Mouse (Mus musculus): ENCODE data around the gene Galk1.
"Not testable (repeated sequence)": the region's sequence is repeated elsewhere in the genome, so short reads cannot be mapped to it uniquely, and the experiment has no call there.

Galk1 gene

GRCm38 (mm10) chr11:116030088-116030897 is 17.8 kb upstream of the Galk1 start, which contains the start of gene Unk:
Gene Unk (plus strand): TSS chr11:116030322.
- peak; percentile 98 for DNase-seq

DNA sequence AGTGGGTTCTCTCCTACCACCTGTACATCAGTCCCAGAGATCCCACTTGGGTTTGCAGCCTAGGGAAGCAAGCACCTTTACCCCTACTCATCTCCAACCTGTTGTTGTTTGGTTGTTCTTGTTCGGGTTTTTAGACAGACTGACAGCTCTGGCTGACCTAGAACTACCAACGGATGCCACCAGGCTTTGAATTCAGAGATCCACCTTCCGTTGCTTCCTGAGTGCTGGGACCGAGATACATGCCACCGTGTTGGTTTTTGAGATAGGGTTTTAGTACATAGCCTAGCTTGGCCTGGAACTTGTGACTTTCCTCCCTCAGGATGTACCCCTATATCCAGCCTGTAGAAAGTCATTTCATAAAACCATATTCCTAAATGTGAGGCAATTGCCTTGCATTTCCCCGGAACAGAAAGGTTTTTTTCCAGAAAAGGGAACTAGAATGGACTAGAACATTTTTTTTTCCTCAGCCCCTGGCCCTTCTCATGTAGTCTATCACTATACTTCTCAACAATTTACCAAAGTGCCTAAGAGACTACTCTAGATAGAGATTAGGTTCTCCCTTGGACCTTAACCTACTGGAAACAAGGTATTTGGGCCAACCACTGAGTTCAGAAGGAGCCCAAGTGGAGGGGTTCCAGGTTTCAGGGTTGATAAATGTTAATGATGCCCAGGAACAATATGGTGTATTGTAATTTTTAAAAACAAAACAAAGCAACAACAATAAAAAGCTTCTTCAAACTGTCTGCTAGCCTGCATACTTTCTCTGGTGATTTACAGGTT is 16.8 kb upstream of the Galk1 start:
- no peak for DNase-seq

DNA sequence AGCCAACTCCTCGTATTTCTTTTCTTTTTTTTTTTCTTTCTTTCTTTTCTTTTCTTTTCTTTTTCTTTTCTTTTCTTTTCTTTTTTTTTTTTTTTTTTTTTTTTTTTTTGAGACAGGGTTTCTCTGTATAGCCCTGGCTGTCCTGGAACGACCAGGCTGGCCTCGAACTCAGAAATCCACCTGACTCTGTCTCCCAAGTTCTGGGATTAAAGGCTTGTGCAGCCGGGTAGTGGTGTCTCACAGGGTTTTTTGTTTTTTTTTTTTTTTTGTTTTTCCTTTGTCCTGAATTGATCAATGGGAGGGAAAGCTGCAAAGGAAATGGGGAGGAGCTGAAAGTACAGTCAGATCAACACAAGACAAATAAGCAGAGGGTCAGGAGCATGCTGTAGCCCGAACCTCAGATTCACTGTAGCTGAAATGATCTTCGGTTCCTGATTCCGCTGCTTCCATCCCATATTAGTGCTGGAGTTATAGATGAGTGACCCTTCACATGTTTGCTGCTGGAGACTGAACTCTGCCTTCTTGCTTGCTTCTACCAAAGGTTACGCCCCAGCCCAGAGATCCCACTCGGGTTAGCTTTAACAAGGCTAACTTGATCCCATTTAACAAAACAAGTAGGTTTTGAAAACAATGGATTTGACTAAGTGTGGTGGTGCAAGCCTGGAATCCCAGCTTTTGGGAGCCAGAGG is 15.8 kb upstream of the Galk1 start:
- no peak for DNase-seq

DNA sequence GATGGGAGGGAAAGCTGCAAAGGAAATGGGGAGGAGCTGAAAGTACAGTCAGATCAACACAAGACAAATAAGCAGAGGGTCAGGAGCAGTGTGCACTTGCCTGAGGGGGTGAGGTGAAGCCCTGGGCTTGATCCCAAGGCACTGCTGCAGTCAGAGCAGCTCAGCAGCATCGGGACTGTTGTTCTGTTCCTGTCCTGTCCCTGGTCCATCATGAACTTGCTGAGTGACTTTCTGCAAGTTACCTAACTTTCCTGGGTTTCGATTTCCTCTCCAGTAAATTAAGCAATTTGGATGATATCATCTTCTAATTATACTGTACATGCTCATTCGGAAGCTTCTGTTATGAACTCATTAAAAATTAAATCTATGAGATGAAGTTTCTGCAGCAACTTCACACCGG is 15.2 kb upstream of the Galk1 start, which contains the start of gene H3f3b:
H3f3b (minus strand) TSS at position 207 of the 400 bp plus-strand sequence.
- no peak for DNase-seq

DNA sequence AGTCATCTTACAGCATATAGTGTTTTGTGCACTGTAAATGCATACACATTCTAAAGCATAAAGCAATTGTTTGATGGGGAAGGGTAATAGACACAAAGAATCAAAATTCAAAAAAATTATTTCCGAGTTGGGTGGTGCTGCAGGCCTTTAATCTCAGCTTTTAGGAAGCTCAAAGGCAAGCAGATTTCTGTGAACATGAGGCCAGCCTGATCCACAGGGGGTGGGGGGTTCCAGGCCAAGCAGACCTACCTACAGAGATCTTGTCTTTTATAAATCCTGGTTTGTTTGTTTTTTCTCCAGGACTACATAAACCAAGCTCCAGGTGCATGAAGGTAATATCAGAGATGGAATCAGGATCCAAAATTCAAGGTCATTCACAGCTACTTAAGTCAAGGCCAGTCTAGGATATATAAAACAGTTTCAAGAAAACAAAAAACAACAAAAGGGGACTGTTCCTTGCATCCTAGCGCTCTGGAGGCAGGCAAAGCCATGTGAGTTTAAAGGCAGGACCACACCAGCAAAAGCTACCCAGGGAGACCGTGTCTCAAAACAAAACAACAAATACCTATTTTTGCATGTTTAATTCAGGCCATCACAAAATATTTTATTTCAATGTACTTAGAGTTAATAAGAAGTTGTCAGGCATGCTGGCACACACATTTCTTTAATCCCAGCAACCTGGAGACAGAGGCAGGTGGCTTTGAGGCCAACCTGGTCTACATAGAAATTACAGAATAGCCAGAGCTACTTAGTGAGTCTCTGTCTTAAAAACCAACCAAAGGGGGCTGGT is 12.7 kb upstream of the Galk1 start:
- DNase-seq: no peak

DNA sequence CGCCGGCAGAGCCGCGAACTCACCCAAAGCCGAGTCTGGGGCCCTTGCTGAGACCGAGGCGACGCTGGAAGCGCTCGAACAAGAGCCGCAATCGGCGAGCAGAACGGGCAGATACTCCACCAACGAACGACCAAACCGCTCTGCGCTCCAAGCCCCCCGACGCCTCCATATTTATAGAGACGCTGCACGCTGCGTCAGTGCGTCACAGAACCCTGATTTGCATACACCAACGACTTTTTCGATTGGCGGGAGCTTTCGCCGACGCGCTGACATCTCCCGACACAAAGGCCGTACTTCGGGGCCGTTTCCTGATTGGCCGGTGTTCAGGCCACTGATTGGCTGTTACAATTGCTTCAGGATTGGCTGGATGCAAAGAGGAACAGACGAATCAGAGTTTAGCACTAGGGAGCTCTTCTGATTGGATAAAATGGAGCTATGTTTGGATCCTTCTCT is 11.9 kb upstream of the Galk1 start:
- peak; percentile 96 to 99 for DNase-seq

- DNase-seq: peak; percentile 74 to 75
Observed at GRCm38 (mm10) chr11:116023771-116024355, 11.3 kb upstream of the Galk1 start.

DNA sequence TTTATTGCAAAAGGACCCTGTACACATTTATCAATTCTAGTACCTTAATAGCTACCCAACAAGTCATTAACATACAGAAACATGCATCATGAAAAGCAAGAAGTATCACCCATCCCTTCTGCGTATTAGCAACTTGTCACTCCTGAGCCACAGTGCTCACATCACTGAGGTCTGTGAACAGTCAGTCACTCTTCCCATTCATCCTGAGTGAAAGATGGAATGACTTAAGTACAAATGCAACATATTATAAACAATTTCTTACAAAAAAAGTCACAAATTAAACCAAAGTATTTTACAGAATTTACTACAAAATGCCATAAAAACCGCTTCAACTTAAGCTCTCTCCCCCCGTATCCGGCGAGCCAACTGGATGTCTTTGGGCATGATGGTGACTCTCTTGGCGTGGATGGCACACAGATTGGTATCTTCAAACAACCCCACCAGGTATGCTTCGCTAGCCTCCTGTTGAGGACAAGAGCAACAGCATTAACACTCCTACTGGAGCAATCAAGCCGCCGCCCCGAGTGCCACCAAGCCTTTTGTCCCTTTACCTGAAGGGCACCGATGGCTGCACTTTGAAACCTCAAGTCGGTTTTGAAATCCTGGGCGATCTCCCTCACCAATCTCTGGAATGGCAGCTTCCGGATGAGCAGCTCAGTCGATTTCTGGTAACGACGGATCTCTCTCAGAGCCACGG is 10.7 kb upstream of the Galk1 start:
- DNase-seq: not testable (repeated sequence)

DNA sequence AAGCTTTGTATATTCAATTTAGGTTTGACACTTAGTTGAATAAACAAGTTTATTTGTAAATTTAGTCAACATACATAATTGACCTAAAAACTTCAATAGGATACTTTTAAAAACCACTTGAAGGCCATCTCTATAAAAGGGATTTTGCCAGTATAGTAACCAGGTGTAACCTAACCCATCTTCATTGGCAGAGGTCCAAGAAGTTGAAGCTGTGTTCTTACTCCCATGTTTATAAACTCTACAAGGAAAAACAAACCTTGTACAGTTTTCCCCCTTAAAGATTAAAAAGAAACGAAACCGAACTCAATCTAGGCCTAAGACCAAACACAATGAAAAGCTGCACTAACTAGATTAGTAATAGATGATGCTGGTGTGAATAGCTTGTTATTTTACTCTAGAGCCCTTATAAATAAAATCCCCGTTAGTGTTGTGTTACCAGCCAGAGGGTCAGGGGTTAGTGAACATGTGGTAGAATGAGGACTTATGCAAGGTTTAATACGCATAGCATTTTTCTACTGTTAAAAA is 9.8 kb upstream of the Galk1 start:
- no peak for DNase-seq

DNA sequence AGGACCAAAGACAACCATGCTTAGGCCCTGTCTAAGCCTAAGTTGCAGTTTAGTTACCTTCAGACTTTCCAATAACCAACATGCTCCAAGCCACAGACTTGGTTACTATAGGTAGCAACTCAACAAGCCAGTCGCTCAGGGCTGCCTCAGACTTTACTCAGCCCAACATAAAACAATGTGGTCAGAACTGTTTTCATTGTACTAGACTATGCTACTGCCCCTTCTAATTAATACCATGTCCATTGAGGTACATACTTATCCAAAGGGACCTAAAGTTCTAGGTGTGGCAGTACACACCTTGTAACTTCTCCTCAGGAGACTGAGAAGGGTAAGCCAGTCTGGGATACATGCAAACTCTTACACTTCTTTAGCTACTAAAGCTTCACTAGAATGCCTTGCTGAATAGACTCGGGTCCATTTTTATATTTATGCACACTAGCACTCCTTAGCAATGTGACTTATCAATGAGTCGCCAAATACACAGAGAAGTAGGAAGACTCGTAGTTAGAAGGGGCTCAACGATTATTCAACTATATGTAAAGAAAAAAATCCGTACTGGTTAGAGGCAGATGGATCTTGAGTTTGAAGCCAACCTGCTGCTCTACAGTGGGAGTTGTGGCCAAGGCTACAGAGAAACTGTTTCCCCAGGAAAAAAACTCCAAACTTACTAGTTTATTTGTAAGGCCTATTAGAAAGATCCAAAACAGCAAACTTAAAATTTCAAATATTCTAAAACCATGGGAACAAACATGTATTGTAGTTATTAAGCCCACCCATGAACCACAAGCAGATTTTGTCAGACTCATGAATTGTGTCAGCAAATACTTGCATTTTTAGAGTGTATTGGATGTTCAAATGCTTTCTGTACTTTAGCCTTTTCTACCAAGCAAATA is 9.1 kb upstream of the Galk1 start:
- no peak for DNase-seq

GRCm38 (mm10) chr11:116020519-116020922 is 8.0 kb upstream of the Galk1 start:
- DNase-seq: no peak

DNA sequence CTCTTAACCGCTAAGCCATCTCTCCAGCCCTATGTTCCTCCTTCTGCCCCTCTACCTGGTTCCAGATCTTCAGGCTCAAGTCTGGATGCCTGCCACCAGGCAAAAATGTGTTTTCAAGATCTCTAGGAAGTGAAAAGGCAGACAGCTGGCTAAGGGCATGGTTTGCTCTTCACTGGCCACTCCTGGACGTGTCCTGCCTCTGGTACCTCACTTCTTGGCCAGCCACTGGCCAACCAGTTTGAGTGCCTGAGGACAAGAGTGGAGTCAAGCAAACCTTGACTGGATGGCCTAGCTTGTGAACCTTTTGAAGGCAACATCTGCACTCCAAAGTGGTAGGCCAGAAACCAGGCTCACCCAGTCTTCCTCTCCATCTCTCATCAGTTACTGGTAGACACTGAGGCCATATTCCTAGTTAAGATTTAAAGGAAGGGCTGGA is 7.5 kb upstream of the Galk1 start:
- DNase-seq: no peak

DNA sequence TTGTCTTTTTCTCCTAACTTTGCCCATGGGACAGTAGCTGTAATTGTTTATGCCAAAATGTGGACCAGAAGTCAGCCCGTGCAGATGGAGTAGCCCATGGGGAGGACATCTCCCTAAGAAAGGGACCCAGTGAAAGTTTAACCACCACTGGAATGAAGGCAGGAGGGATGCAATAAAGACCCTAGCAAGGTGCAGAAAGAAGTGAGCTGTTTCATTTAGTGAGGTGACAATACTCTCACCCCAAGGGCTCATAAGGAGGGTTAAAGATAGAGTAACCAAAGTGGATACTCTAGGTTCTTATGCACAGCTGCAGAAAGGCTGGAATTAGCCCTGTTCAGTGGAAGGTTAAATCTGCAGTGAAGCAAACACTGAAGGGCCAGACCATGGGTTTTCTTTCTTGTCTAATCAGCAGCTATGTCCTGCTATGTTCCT is 6.9 kb upstream of the Galk1 start:
- no peak for DNase-seq

GRCm38 (mm10) chr11:116018867-116019266 is 6.3 kb upstream of the Galk1 start:
- DNase-seq: not testable (repeated sequence)

DNA sequence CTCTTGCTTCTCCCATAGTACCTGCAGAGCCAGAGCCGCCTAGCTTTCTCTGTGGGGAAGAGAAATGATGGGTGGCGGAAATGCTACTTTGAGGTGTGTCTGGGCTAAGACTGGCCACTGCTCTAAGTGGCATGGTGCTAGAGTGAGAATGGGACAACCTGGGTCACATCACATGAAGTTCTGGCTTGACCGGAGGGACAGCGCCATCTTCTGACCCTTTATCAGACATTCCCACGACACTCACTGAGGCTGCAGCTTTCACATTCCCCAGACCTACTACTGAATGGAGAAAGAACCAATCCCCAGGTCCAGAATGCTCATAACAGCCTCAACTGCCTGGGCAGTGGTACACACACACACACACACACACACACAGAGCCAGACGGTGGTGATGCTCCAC is 5.6 kb upstream of the Galk1 start:
- DNase-seq: peak in 1 of 2 experiments; percentile 58

- DNase-seq: no peak
Observed at GRCm38 (mm10) chr11:116014821-116015220, 2.3 kb upstream of the Galk1 start.

- no peak for DNase-seq
Observed at GRCm38 (mm10) chr11:116011529-116012261, 824 bp downstream of the Galk1 start.

GRCm38 (mm10) chr11:116010948-116011347 is 1.6 kb downstream of the Galk1 start:
- no peak for DNase-seq

- DNase-seq: no peak
Observed at GRCm38 (mm10) chr11:116010146-116010545, 2.4 kb downstream of the Galk1 start.
